Mouse (Mus musculus) left cerebral cortex, postnatal 25 days (tissue): ENCODE measurements at regions not wholly inside any gene's neighbourhood (a gene's known extent, or its start where the extent isn't known, plus 50 kb on each side); places are given as distances from the start of the nearest gene placed in this dataset.

Experiments used
- DNase-seq, 2 experiments: peaks; one replicate each; pipeline ENCODE4 v3.0.0; 2022; ENCODE audit warnings: low spot score in 2 of 2, mixed read lengths in 1 of 2
- intact Hi-C: fragments of 180-260 bp; cut with DNase I; formaldehyde crosslinking; loops from one replicate; pipeline ENCODE4 v1.15.1; 2025

- intact Hi-C loops: no loop called here
- no peak for DNase-seq
Measured at GRCm38 (mm10) chr3:56837176-56837575, 464.6 kb downstream of the Tm4sf1 start.

- intact Hi-C loops: no loop called here
- DNase-seq: no peak
Measured at GRCm38 (mm10) chr3:56830315-56831097, 471.3 kb downstream of the Tm4sf1 start.

GRCm38 (mm10) chr3:56824157-56824556, 477.6 kb downstream of the Tm4sf1 start:
- intact Hi-C loops: no loop called here
- DNase-seq: no peak

- intact Hi-C loops: no loop called here
- DNase-seq: no peak
Measured at GRCm38 (mm10) chr3:56810548-56811071, 491.2 kb downstream of the Tm4sf1 start.

GRCm38 (mm10) chr3:56793054-56793453, 508.7 kb downstream of the Tm4sf1 start:
- intact Hi-C loops: no loop called here
- no peak for DNase-seq

GRCm38 (mm10) chr3:56789155-56789554, 512.6 kb downstream of the Tm4sf1 start:
- DNase-seq: peak in 1 of 2 experiments; percentile 73
- intact Hi-C loops: no loop called here

GRCm38 (mm10) chr3:56773920-56774319, 527.9 kb downstream of the Tm4sf1 start:
- DNase-seq: no peak
- intact Hi-C loops: no loop called here

- intact Hi-C loops: no loop called here
- no peak for DNase-seq
Measured at GRCm38 (mm10) chr3:56770225-56770624, 531.6 kb downstream of the Tm4sf1 start.

GRCm38 (mm10) chr3:56767133-56767532, 534.7 kb downstream of the Tm4sf1 start:
- DNase-seq: no peak
- intact Hi-C loops: no loop called here

GRCm38 (mm10) chr3:56764336-56764735, 537.5 kb downstream of the Tm4sf1 start:
- DNase-seq: no peak
- intact Hi-C loops: no loop called here

GRCm38 (mm10) chr3:56763896-56764295, 537.9 kb downstream of the Tm4sf1 start:
- intact Hi-C loops: no loop called here
- no peak for DNase-seq

- no peak for DNase-seq
- intact Hi-C loops: no loop called here
Measured at GRCm38 (mm10) chr3:56753654-56754053, 548.1 kb downstream of the Tm4sf1 start.

- intact Hi-C loops: no loop called here
- DNase-seq: peak in 1 of 2 experiments; percentile 14
Measured at GRCm38 (mm10) chr3:56751926-56752325, 549.9 kb downstream of the Tm4sf1 start.

- no peak for DNase-seq
- intact Hi-C loops: no loop called here
Measured at GRCm38 (mm10) chr3:56740902-56741301, 557.4 kb upstream of the Nbea start.

GRCm38 (mm10) chr3:56739451-56739850, 556.0 kb upstream of the Nbea start:
- no peak for DNase-seq
- intact Hi-C loops: no loop called here

GRCm38 (mm10) chr3:56730849-56731248, 547.3 kb upstream of the Nbea start:
- intact Hi-C loops: no loop called here
- peak; percentile 13 to 44 for DNase-seq

GRCm38 (mm10) chr3:56724991-56725390, 541.5 kb upstream of the Nbea start:
- intact Hi-C loops: no loop called here
- no peak for DNase-seq

- DNase-seq: no peak
- intact Hi-C loops: no loop called here
Measured at GRCm38 (mm10) chr3:56708260-56708659, 524.8 kb upstream of the Nbea start.

- intact Hi-C loops: no loop called here
- no peak for DNase-seq
Measured at GRCm38 (mm10) chr3:56707312-56707711, 523.8 kb upstream of the Nbea start.

- DNase-seq: no peak
- intact Hi-C loops: no loop called here
Measured at GRCm38 (mm10) chr3:56706038-56706437, 522.5 kb upstream of the Nbea start.

GRCm38 (mm10) chr3:56698941-56699340, 515.4 kb upstream of the Nbea start:
- DNase-seq: no peak
- intact Hi-C loops: no loop called here
